Mouse (Mus musculus) brain, adult 2 months (tissue): Measurements from ENCODE around the gene Xpc.
A peak's percentile ranks its signal among the peaks of the same experiment; 100 is the strongest.
"Not testable (repeated sequence)": the region's sequence is repeated elsewhere in the genome, so short reads cannot be mapped to it uniquely, and the experiment has no call there.

Experiments used
- DNase-seq: peaks from one replicate; pipeline ENCODE4 v3.0.0; 2011; ENCODE audit warnings: low read depth, low spot score

The Xpc gene

GRCm38 (mm10) chr6:91472868-91473804 lies 42.6 kb downstream of the Xpc start, which contains the start of the genes Chchd4 and Tmem43:
Chchd4 (minus strand) TSS chr6:91473546.
Tmem43 (plus strand) TSS chr6:91473703.
- DNase-seq = peak; percentile 99

GRCm38 (mm10) chr6:91472319-91472718 lies 43.4 kb downstream of the Xpc start:
- peak; percentile 13 for DNase-seq

GRCm38 (mm10) chr6:91471427-91471826 lies 44.3 kb downstream of the Xpc start:
- DNase-seq = not testable (repeated sequence)

- no peak for DNase-seq
These were observed 45.0 kb downstream of the Xpc start for GRCm38 (mm10) chr6:91470712-91471111.

- DNase-seq = no peak
These were observed 48.6 kb downstream of the Xpc start for GRCm38 (mm10) chr6:91467106-91467505.

- no peak for DNase-seq
These were observed 49.9 kb downstream of the Xpc start for GRCm38 (mm10) chr6:91465756-91466155.

GRCm38 (mm10) chr6:91459471-91459870 lies 56.2 kb downstream of the Xpc start:
- DNase-seq = no peak

- DNase-seq = no peak
These were observed 61.1 kb downstream of the Xpc start for GRCm38 (mm10) chr6:91454546-91454945.

- DNase-seq = no peak
These were observed 63.6 kb downstream of the Xpc start for GRCm38 (mm10) chr6:91452056-91452455.

GRCm38 (mm10) chr6:91449472-91450225 lies 66.0 kb downstream of the Xpc start:
- DNase-seq = no peak

GRCm38 (mm10) chr6:91445316-91445715 lies 70.4 kb downstream of the Xpc start:
- DNase-seq = peak; percentile 55

- DNase-seq = no peak
These were observed 74.5 kb downstream of the Xpc start for GRCm38 (mm10) chr6:91441145-91441662.

- DNase-seq = peak; percentile 99
These were observed 75.1 kb downstream of the Xpc start for GRCm38 (mm10) chr6:91440474-91441144.
